7 mouse cellular contexts compared by ENCODE assay signal in the genomic region with DNA sequence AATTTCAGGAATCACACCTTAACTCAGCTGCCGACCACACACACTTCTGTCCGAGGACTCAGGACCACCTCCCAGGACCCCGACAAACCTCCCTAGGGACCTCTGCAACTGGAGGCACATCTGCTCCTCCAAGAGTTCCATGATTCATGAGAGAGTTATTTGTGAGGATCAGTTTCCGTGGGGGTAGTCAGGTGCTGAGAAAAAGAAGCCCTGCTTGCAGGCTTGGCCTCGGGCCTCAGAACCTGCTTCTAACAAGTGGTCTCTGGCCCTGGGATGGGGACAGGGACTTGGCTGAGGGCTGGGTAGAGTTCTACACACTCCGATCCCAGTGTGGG.
DNase-seq lines count a peak whose midpoint lies in the region; ATAC-seq and TF ChIP-seq lines count a peak whose summit lies in the region.

No protein-coding gene starts in this region.

- no peaks in the 10 kb centered on the region for H3K9me3 ChIP-seq in liver, embryonic 11.5 days (ENCODE audit: control insufficient read depth, low read length)
- H3K9me3 ChIP-seq in intestine, embryonic 16.5 days (ENCODE audit: control insufficient read depth, low read length), result no peaks in the 10 kb centered on the region
- H3K9me3 ChIP-seq in neural tube, embryonic 13.5 days, result no peaks in the 10 kb centered on the region

- H3K36me3 ChIP-seq in liver, embryonic 11.5 days (ENCODE audit: control insufficient read depth, insufficient read depth, low read length), result no peaks in the 10 kb centered on the region
- peaks cover 2% of the 10 kb centered on the region; the same call in 1 of the 2 replicates for H3K36me3 ChIP-seq in intestine, embryonic 16.5 days (ENCODE audit: control insufficient read depth, insufficient read depth, low read length)
- peaks cover 8% of the 10 kb centered on the region; the same call in 1 of the 2 replicates for H3K36me3 ChIP-seq in neural tube, embryonic 13.5 days

- no peak for TF ChIP-seq CTCF in embryonic fibroblast, embryonic 13.5 days (IDR thresholded peaks at IDR 0.05; ENCODE audit: borderline replicate concordance, insufficient read depth, low read length)

- H3K27me3 ChIP-seq in liver, embryonic 11.5 days (replicated peaks; ENCODE audit: control insufficient read depth, insufficient read depth, low read length), result peaks cover 9% of the 10 kb centered on the region
- H3K27me3 ChIP-seq in intestine, embryonic 16.5 days (replicated peaks; ENCODE audit: control insufficient read depth, insufficient read depth, low read length), result no peaks in the 10 kb centered on the region
- peaks cover 7% of the 10 kb centered on the region; the same call in 1 of the 2 replicates for H3K27me3 ChIP-seq in neural tube, embryonic 13.5 days

- TF ChIP-seq POLR2A in embryonic fibroblast, embryonic 13.5 days (IDR thresholded peaks at IDR 0.05; ENCODE audit: low read depth, low read length), result no peak

- no peak for DNase-seq in liver, embryonic 11.5 days (ENCODE audit: low spot score)
- no peak for DNase-seq in liver
- DNase-seq in adrenal gland, postnatal 14 days, result no peak

- peak overlapping the region; percentile 65 for H3K9ac ChIP-seq in liver, embryonic 11.5 days (ENCODE audit: low read depth, low read length)
- peak overlapping the region; percentile 88 for H3K9ac ChIP-seq in intestine, embryonic 16.5 days (ENCODE audit: low read depth, low read length)
- H3K9ac ChIP-seq in neural tube, embryonic 13.5 days, result no peak overlapping the region

- no peak overlapping the region for H3K27ac ChIP-seq in liver, embryonic 11.5 days (ENCODE audit: low read depth, low read length)
- H3K27ac ChIP-seq in embryonic fibroblast, embryonic 13.5 days (ENCODE audit: insufficient read depth, low read length), result peak overlapping the region; percentile 62
- H3K27ac ChIP-seq in intestine, embryonic 16.5 days (ENCODE audit: low read length), result peak overlapping the region; percentile 96
- H3K27ac ChIP-seq in neural tube, embryonic 13.5 days (replicated peaks), result 0 out of 2 replicates have a peak overlapping the region, but pooled peaks have one; percentile 52

- 71% methylated on average over 6 of the region's 6 CpGs for WGBS in liver, embryonic 11.5 days
- 60% methylated on average over 6 of the region's 6 CpGs for WGBS in intestine, embryonic 16.5 days
- 75% methylated on average over 6 of the region's 6 CpGs for WGBS in neural tube, embryonic 13.5 days

- H3K4me2 ChIP-seq in liver, embryonic 11.5 days, result peak overlapping the region; percentile 84
- peak overlapping the region; percentile 95 for H3K4me2 ChIP-seq in intestine, embryonic 16.5 days (ENCODE audit: low read depth, low read length)
- peak overlapping the region; percentile 85 for H3K4me2 ChIP-seq in neural tube, embryonic 13.5 days

- H3K4me1 ChIP-seq in liver, embryonic 11.5 days (replicated peaks; ENCODE audit: control insufficient read depth, insufficient read depth, low read length), result peaks cover 20% of the 10 kb centered on the region
- peaks cover 6% of the 10 kb centered on the region for H3K4me1 ChIP-seq in embryonic fibroblast, embryonic 13.5 days (ENCODE audit: control insufficient read depth, insufficient read depth, low read length)
- peaks cover 52% of the 10 kb centered on the region for H3K4me1 ChIP-seq in intestine, embryonic 16.5 days (ENCODE audit: control insufficient read depth, insufficient read depth, low read length)
- H3K4me1 ChIP-seq in neural tube, embryonic 13.5 days (replicated peaks), result peaks cover 40% of the 10 kb centered on the region

- H3K4me3 ChIP-seq in liver, embryonic 11.5 days (ENCODE audit: low read depth, low read length), result no peak overlapping the region
- H3K4me3 ChIP-seq in embryonic fibroblast, embryonic 13.5 days (ENCODE audit: insufficient read depth, low read length), result no peak overlapping the region
- H3K4me3 ChIP-seq in intestine, embryonic 16.5 days (ENCODE audit: low read length), result peak overlapping the region; percentile 64; the same call in 1 of the 2 replicates
- no peak overlapping the region for H3K4me3 ChIP-seq in neural tube, embryonic 13.5 days

- no peak for ATAC-seq in liver, embryonic 11.5 days (replicated peaks; ENCODE audit: low FRiP score)
- ATAC-seq in intestine, embryonic 16.5 days, result no peak
- ATAC-seq in neural tube, embryonic 13.5 days (ENCODE audit: low read depth), result no peak
- ATAC-seq in cerebellum, adult (ENCODE audit: insufficient number of reproducible peaks, low FRiP score, low TSS enrichment), result no peak
